Mouse (Mus musculus) layer of hippocampus, postnatal 25 days (tissue): ENCODE results near the gene Sgk1. TPM values are rescaled to one million over a fixed set of nuclear protein-coding genes. Genes with fewer than 3 reads are reported as not detected.
A peak's percentile ranks its signal among the peaks of the same experiment; 100 is the strongest.
"Not testable (repeated sequence)": the region's sequence is repeated elsewhere in the genome, so short reads cannot be mapped to it uniquely, and the experiment has no call there.

Source experiments
- DNase-seq, 2 experiments: peaks; one replicate each; pipeline ENCODE4 v3.0.0; 2022; ENCODE audit warnings: mixed read lengths in 2 of 2, low spot score in 1 of 2; ENCODE audit errors: extremely low spot score in 1 of 2
- total RNA-seq, 2 experiments: library from RNA; stranded (reverse); gene quantifications; 2 replicates each; pipeline ENCODE4 v1.2.3; 2021

The Sgk1 gene
- total RNA-seq, 2 experiments from 2014 or later, result 83.0 to 94.8 TPM

DNA sequence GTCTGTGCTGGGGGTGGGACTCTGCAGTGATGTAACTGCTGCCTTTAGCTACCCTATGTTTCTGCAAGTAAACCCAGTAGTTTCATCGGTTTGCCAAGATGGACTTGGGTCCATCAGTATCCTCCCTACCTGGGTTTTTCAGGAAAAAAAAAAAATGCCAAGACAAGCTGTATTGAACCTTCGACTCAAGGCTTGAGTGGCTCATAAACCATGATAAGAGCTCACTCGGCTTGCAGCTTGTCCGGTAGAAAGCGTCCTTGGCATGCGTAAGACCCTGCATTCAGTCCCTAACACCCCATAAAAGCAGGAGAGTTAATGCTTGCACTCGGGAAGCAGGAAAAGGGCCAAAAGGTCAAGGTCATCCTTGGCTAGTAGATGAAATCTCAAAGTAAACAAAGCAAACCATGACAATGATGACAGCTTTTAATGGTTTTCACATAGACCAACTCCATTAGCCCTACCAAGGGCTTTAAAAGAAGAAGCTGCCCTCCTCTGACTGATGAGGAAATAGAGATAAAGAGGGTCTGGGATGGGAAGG lies 23.5 kb upstream of the Sgk1 start:
- DNase-seq, result no peak

DNA sequence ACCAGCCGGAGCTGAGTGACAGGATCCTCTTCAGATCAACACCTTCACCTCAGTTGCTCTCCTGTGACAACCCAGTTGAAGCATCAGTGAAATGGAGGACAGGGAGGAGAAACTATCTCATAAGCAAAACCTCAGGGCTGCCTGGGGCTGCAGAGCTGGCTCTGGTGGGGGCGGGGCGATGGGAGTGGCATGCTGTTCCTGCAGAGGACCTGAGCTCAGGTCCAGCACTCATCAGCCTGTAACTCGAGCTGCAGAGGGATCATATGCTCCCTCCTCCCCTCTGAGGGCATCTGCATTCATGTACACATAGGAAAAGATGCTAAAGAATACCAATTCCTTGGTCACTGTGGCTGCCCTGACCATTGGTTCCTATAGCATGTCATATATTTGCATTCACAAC lies 15.5 kb upstream of the Sgk1 start:
- DNase-seq, result no peak

DNA sequence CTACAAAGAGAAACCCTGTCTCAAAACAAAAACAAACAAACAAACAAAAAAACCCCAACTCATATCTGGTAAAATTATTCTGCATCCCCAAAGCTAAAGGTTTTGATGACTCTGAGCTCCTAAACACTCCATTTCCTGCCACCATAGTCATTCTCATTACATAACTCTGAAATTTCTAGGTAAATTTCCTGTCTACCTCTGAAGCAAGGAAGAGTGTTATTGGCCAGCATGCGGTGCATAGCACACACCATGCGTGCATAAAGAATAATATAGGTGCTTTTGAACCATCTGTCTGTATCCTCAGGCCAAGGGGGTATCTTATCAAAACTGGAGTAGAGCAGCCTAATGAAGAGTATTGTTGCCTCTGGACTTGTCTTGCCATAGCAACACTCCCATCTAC lies 13.8 kb upstream of the Sgk1 start:
- DNase-seq, result no peak

DNA sequence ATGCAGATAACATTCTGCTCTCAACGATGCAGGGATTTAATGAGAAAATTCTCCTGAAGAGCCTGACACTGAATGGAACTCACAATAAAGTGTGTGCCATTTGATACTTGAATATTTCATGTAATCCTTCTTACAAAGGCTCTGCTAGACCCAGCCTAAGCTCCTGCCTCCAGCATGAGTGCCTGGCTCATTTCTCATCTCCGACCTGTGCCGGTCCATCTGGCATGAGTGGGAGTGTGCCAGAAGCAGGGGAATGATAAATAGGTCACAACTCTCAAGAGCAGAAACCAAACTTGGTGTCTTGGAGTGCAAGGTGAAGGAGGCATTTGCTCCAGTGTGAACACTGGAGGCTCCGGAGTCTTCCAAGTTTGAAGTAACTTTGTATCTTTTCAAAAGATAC lies 13.4 kb upstream of the Sgk1 start:
- no peak for DNase-seq

DNA sequence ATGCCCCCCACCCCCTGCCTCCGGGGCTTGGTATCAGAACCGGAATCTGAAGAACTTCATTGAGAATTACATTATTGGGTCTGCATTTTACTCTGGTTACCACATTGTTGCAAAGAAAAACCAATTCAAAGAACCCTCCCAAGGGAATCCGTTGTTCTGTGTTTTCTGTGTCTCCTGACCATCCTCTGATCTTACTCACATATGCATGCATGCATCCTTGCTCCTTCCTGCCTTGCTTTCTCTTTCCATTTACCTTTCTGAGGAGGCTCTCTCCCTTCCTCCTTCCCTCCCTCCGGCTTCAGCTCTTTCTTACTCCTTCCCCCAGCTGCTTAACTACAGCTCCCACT lies 174 bp upstream of the Sgk1 start:
- no peak for DNase-seq

DNA sequence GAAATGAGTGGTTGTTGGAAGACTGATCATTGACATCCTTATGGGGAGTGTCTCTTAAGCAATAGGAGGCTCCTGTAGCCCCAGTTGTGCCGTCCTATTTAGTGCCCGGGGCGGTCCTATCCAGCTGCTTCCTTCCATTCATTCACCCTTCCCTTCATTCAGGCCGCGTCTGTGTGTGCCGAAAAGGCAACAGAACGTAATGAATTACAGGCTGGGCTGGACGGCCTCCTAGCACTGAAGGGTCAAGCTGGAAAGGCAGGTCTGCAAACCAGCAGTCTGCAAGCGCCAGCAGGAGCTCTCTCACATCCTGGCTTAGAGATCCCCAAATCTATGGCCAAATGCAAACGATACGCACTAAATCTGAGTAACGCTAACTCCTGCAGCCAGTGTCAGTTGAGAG lies 1.6 kb downstream of the Sgk1 start:
- DNase-seq, result peak in 1 of 2 experiments; percentile 30

DNA sequence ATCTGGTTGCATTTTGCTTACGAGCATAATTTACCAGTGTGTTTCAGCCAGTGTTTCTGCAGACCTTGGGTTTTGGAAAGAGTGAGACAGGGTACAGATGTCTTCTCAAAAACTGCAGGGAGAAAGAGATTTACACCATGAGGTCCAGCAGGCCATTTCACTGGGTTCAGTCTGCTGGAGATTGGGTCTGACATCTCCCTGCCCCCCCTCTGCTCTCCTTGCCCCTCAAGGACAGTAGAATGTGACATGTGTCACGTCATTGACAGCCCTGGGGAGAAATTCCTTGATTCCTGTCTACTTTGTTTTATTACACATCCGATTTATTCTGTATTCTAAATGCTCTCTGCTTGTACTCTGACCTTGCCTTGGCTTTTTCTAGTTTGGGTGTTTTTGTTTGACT lies 2.5 kb downstream of the Sgk1 start:
- no peak for DNase-seq

DNA sequence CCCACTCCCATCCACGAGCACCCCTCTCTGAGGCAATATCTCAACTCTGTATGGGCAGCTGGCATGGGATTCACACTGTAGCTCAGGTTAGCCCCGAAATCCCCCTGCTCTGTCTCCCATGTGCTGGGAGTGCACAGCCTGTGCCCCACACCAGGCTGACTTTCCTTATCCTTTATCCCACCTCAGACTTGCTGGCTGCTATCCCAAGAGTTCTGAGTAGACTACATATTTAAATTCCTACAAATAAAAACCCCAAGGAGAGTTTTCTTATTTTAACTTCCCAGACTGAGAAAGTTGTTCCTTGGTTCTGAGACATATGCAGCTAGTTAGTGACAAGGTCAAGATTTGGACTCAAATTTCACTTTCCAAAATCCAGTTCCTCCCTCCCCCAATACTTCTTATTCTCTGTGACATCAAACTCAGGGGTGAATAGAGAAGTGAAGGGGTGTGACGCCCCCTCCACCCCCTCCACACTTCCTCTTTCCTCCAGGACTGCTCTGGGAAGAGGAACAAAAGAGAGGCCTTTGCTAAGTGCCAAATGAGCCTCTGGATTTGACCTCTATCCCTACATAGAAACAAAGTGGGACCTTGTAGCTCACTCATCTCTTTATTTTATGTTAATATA lies 7.3 kb downstream of the Sgk1 start:
- DNase-seq, result no peak

DNA sequence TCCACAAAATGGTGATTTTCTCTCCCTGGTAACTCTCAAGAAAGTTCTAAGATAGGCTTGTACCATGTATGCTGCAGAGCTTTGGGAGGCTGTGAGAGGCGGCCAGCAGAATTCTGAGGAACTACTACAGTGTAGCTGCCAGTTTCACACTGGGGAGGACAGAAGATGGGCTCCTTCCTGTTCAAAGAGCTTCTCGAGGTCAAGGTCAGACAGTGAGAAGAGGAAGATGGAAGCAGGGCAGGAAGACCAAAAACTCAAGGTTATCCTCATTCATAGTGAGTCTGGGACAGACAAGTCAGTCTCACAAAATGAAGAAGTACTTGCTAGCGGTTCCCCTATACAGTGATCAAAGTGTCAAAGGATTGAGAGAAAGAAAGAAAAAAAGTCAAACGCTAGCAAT lies 8.3 kb downstream of the Sgk1 start:
- DNase-seq, result no peak

DNA sequence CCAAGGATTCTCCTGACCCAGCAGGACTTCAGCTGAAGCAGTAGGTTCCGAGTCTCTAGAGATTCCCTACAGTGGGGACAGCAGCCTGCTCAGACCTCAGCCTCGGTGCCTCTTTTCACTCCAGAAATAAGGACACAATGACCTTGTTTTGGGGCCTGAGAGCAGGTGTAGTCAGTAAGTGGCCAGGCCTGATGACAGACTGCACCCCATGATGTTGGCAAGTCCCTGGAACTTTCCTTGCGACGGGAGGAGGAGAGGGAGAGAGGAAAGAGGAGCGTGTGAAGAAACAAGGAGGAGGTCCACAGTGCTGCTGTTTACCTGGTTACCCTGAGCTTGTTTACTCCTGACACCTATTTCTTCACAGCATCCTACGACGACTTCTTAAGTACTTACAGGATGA lies 9.5 kb downstream of the Sgk1 start:
- no peak for DNase-seq

DNA sequence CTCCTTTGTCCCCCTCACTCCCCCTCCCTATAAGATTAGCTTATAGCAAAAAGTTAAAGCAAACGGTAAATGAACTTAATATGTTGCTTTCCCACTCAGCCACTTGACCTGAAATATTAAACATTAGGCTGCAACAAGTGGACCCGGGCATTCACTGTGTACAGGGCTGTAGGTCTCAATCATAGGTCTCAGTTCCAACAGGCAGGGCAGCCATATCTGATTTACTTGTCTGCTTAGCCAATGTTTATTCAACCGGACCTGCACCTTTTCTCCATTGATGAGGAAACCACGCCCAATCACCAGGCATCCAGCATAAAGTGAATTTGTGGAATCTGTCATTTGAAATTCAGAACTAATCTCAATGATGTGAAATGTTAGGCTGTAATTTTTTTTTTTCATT lies 10.1 kb downstream of the Sgk1 start:
- no peak for DNase-seq

DNA sequence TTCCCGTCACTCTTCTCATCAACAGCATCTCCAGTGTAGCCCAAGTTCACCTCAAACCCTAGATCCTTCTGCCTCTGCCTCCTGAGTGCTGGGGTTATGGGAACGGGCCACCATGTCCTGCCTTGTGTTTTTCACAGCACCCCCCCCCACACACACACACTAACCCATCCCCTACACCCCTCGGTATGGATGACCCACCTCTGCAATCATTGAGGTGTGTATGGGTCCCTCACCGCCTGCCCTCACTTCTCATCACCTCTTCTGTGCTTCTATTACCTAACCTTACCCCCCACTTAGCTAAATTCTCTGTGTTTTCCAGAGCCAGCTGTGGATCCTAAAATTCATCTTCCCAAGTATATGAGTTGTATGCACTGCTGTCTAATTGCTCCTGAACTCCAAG lies 16.4 kb downstream of the Sgk1 start:
- DNase-seq, result no peak

DNA sequence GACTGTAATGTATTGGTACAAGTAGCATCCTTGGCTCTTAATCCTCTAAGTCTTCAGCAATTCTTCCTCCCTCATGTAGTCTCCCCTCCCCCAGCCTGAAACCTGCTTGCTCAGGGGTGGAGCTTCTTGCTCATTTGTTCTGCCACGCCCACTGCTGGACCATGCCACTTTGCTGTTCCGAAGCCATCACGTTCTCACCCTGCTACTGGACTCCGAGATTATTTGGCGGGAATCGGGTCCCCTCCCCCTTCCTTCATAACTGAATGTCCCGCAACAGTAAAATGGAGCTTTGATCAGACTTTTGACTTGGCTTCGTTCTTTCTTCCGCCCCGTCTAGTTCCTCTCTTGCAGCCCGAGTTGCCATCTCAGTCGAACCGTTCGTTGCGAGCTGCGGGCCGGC lies 16.9 kb downstream of the Sgk1 start:
- DNase-seq, result not testable (repeated sequence)

DNA sequence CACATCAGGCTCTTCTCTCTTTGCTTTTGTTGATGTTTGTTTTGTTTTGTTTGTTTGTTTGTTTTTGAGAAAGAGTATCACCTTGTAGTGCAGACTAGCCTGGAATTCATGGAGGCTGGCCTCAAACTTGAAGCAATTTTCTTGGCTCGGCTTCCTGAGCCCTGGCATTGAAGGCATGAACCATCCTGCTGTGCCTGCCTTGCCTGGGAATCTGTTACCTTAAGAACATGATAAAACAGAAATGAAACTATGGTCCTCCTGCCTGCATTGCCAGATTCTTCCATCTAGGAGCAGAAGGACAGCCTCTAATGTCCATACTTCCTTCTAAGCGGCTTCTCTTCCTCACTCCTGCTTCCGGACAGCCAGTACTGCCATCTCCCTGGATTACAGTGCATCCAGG lies 17.4 kb downstream of the Sgk1 start:
- DNase-seq, result no peak

DNA sequence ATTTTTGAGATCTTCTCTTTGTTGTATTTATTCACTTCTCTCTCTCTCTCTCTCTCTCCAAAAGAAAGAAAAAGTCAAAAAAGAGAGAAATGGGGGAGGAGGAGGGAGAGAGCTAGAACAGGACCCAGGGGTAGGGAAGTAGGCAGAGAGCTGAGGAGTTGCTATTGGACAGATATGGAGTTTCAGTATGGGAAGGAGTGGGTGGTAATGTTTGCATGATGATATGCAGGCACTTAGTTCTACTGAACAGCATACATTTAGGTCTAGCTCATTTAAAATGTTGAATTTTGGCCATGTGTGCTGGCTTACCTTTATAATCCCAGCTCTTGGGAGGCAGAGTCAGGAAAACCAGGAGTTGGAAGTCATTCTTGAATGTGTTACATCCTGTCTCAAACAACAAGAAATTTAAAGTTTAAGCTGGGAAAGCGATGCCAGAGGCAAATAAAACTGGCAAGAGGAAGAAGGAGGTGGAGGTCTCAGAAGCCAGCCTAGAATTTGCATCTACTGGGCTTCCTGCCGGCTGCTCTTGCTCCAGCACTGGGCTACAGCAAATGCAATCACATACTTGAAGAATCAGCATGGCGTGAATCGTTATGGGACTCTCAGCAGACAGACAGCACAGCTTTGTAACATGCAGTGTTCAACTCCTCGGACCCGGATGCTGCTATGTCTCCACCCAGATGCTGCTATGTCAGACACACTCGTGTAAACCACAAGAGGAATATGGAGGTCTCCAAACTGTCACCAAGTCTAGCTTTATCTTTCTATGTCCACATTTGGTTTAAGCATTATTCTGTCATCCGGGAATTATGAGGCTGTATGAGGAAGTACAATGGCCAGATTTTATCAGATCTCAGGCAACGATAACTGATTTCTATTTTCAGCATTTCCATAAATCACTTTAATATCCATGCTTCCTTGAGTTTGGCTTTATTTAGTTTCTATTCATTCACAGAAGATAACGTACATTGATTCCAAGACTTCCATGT lies 20.5 kb downstream of the Sgk1 start:
- DNase-seq, result no peak

DNA sequence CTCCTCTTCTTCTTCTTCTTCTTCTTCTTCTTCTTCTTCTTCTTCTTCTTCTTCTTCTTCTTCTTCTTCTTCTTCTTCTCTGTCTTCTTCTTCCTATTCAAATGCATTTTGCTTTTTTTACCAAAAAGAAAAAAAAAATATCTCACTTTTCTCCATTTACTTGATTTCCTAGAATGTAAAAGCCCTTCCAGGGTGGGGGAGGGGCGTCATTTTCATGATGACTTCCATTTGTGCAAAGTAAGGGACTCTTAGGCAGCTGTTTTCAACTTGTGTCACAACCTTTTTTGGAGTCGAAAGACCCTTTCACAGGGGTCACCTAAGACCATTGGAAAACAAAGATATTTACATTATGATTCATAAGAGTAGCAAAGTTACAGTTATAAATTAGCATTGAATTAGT lies 22.2 kb downstream of the Sgk1 start:
- no peak for DNase-seq

DNA sequence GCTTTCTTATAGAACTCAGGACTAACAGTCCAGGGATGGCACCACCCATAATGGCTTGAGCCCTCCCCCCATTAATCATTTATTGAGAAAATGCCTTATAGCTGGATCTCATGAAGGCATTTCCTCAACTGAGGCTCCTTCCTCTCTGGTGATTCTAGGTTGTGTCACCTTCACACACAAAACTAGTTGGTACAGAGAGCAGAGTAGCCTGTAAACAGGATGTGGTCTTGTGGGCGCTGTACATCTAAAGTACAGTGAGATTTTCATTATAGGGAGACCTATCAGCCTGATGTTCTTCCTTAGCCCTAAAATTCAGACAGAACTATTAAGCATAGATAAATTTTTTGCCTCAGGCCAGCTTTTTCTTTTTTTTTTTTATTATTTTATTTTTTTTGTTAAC lies 23.6 kb downstream of the Sgk1 start:
- DNase-seq, result no peak

DNA sequence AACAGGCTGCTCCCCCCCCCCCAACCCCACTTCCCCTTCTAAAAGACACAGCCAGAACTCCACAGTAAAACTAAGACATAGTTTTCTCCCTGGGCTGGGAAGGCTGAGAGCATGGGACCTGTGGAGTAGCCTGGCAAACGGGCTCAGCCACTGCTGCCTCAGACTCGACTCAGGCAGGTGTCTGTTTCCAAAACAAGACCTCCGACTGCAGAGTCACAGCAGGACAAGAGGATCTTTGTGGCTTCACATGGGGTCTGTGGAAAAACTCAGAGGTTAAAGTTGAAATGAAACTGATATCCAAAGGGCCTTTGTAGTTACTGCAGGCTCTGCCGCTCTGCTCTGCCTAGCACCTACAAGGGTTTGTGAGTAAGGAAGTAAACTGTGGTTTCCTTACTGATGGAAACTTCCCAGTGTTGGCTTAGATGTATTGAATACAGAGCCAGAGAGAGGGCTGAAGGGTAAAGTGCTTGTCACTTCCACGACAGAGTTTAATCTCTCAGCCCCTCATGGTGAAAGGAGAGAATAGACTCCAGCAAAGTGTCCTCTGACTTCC lies 25.0 kb downstream of the Sgk1 start:
- no peak for DNase-seq

DNA sequence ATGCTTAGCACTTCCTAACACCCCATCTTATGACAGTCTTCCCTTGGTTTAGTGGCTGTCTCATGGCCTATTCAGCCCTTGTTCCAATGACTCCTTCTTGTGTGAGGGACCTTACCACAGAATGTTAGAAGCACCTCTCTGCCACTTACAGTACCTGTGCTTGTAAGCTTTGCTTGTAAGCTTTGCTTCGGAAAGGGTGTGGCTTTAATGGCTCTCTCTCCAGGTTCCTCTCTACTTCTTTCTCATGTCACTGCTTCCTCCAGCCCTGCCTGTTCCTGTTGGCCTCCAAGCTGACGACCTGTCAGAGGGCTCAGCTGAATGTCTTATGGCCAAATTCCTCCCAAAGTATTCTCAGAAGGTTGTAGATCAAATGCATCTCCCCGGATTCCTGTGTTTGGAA lies 25.8 kb downstream of the Sgk1 start:
- no peak for DNase-seq

DNA sequence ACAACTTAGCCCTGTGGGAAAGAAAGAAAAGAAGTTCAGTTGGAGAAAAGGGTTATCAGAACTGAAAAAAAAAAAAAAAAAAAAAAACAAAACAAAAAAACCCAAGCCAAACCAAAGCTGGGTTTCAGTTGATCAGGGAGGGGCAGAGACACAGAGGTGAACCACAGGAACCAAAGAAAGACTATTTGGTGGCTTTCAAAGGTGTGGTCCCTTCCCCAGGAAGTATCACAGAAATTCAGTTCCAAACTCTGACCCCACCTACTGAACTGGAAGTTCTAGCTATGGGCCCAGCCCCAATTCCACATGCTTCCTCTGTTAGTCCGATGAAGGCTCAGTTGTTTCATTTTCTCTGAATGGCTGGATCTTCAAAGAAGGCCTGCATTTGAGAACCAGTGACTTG lies 26.7 kb downstream of the Sgk1 start:
- DNase-seq, result no peak

DNA sequence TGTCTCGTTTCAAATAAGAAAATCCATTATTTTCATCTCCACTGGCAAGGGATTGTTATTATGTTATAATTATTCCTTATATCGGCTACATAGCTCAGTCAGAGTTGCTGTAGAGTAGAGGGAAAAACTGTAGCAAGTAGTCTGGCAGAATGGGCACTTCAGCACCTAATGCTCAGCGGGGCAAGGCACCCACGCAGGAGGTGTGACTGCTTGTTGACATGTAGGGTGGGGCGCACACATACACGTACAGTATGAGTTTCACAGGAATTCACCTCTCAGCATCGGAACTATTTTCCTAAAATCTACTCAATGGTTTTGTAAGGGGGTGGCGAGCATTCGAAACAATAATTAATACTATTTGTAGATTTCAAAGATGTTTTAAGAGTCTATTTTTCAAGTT lies 28.4 kb downstream of the Sgk1 start:
- no peak for DNase-seq
